Mouse (Mus musculus): ENCODE results near the gene Wfdc13.

DNA sequence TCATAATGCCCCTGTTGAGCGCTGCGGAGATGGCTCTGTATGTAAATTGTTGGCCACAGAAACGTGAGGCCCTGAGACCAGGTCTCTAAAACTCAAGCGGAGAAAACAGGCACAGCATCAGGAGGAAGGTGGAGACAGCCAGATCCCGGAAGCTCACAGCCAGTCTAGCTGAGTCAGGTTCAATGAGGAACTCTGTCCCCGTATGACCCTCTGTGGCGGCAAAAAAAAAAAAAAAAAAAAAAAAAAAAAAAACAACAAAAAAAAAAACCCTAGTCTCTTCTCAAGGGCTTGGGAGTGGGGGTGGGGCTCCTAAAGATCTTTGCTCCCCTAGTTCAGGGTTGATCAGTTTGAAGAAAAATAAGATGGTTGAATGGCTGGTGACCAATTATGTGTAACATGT lies 43.8 kb upstream of the Wfdc13 start:
- TF ChIP-seq CTCF (IDR thresholded peaks at IDR 0.05; ENCODE audit: low read depth, low read length) = no peak
- TF ChIP-seq GATA1 (IDR thresholded peaks at IDR 0.05; ENCODE audit: borderline replicate concordance, low read length) = no peak
- TF ChIP-seq POLR2AphosphoS5 (IDR thresholded peaks at IDR 0.05; ENCODE audit: insufficient replicate concordance, low read depth, low read length) = no peak
- TF ChIP-seq TAL1 (conservative IDR thresholded peaks at IDR 0.05; ENCODE audit: low read depth, low read length) = no peak
- TF ChIP-seq GATA2 (IDR thresholded peaks at IDR 0.05; ENCODE audit: borderline replicate concordance, low read depth, low read length) = no peak

Measured in G1E (cell line).